Mouse (Mus musculus) heart, adult 9 months (tissue): Measurements from ENCODE around the gene Arhgef17.
"Not testable (repeated sequence)": the region's sequence is repeated elsewhere in the genome, so short reads cannot be mapped to it uniquely, and the experiment has no call there.

ENCODE experiments used
- DNase-seq, 2 experiments: peaks; one replicate each; pipeline ENCODE4 v3.0.0; 2022; ENCODE audit warnings: low spot score in 2 of 2

Gene Arhgef17

GRCm38 (mm10) chr7:100848744-100849143, 83.2 kb downstream of the Arhgef17 start:
- DNase-seq = peak in 1 of 2 experiments; percentile 58

GRCm38 (mm10) chr7:100847131-100847530, 84.8 kb downstream of the Arhgef17 start:
- DNase-seq = no peak

- not testable (repeated sequence) for DNase-seq
These were observed 85.9 kb downstream of the Arhgef17 start for GRCm38 (mm10) chr7:100846033-100846432.

GRCm38 (mm10) chr7:100845412-100845811, 86.5 kb downstream of the Arhgef17 start:
- DNase-seq = peak; percentile 61 to 77

- no peak for DNase-seq
These were observed 86.9 kb downstream of the Arhgef17 start for GRCm38 (mm10) chr7:100845026-100845400.

GRCm38 (mm10) chr7:100844385-100845025, 87.4 kb downstream of the Arhgef17 start:
- DNase-seq = no peak

GRCm38 (mm10) chr7:100843866-100844265, 88.0 kb downstream of the Arhgef17 start:
- DNase-seq = no peak

- DNase-seq = no peak
These were observed 89.7 kb downstream of the Arhgef17 start for GRCm38 (mm10) chr7:100842175-100842574.

GRCm38 (mm10) chr7:100841608-100842007, 90.3 kb downstream of the Arhgef17 start:
- DNase-seq = no peak

- no peak for DNase-seq
These were observed 91.0 kb downstream of the Arhgef17 start for GRCm38 (mm10) chr7:100840906-100841305.

- DNase-seq = no peak
These were observed 92.1 kb downstream of the Arhgef17 start for GRCm38 (mm10) chr7:100839632-100840402.

GRCm38 (mm10) chr7:100837701-100838100, 94.2 kb downstream of the Arhgef17 start:
- no peak for DNase-seq

GRCm38 (mm10) chr7:100836657-100837056, 95.2 kb downstream of the Arhgef17 start:
- DNase-seq = no peak

- DNase-seq = no peak
These were observed 96.2 kb downstream of the Arhgef17 start for GRCm38 (mm10) chr7:100835711-100836110.

GRCm38 (mm10) chr7:100835168-100835567, 96.7 kb downstream of the Arhgef17 start:
- no peak for DNase-seq

GRCm38 (mm10) chr7:100833859-100834258, 98.0 kb downstream of the Arhgef17 start:
- DNase-seq = no peak

- no peak for DNase-seq
These were observed 103.4 kb downstream of the Arhgef17 start for GRCm38 (mm10) chr7:100828549-100828948.

- DNase-seq = no peak
These were observed 107.2 kb downstream of the Arhgef17 start for GRCm38 (mm10) chr7:100824661-100825060.
